Mouse (Mus musculus): ENCODE measurements around the gene Itgb4. TPM values are rescaled to one million over a fixed set of nuclear protein-coding genes. Genes with fewer than 3 reads are reported as not detected.

Gene Itgb4
- polyA plus RNA-seq, 1 experiment from 2014 or later = 0.77 TPM

DNA sequence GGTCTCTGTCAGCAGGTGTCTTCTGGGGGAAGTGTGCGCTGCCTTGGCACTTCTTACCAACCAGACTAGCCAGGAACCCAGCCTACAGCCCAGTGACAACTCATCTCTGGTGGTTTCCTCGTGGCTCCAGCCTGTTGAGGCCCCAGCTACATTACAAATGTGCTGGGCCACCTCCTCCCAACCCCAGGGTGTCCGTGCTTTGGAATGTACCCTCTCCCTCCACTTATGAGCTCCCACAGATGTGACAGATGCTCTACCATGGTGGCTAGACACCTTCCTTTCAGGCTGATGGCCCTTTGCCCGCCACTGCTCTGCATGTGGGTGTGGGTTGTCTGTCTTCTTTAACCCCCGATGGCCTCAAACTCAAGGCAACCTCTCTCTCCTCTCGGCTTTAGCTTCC lies 27.2 kb downstream of the Itgb4 start:
- ATAC-seq (replicated peaks; ENCODE audit: low FRiP score) (no peak), DNase-seq (ENCODE audit: low spot score) (no peak)
- H3K27ac ChIP-seq (ENCODE audit: low read depth, low read length) = no peak overlapping the region
- peaks cover 33% of the 10 kb centered on the region for H3K4me1 ChIP-seq (replicated peaks; ENCODE audit: control insufficient read depth, insufficient read depth, low read length)
- H3K36me3 ChIP-seq (ENCODE audit: control insufficient read depth, insufficient read depth, low read length) = no peaks in the 10 kb centered on the region
- no peaks in the 10 kb centered on the region for H3K9me3 ChIP-seq (ENCODE audit: control insufficient read depth, low read length)
- H3K4me2 ChIP-seq = no peak overlapping the region
- H3K27me3 ChIP-seq (replicated peaks; ENCODE audit: control insufficient read depth, insufficient read depth, low read length) = peaks cover 6% of the 10 kb centered on the region; the same call in 1 of the 2 replicates
- WGBS = 69% methylated on average over 6 of the region's 6 CpGs
- no peak overlapping the region for H3K9ac ChIP-seq (ENCODE audit: low read depth, low read length)
- H3K4me3 ChIP-seq (ENCODE audit: low read depth, low read length) = no peak overlapping the region

DNA sequence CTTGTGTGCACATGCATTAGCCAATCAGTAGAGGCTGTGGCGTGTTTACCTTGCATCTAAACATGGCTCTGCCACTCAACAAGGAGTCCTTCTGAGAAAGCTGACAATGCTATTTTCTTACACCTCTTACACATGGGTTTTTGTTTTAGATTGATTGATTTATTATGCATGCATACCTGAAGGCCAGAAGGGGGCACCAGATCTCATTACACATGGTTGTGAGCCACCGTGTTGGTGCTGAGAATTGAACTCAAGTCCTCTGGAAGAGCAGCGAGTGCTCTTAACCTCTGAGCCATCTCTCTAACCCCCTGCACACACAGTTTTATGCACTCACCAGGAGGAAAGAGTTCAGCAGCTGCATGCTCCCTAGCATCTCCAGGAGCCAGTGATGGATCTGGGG lies 28.4 kb downstream of the Itgb4 start:
- H3K27ac ChIP-seq (ENCODE audit: low read depth, low read length) = no peak overlapping the region
- ATAC-seq (replicated peaks; ENCODE audit: low FRiP score) (no peak), DNase-seq (ENCODE audit: low spot score) (no peak)
- peaks cover 3% of the 10 kb centered on the region; the same call in 1 of the 2 replicates for H3K36me3 ChIP-seq (ENCODE audit: control insufficient read depth, insufficient read depth, low read length)
- peaks cover 6% of the 10 kb centered on the region; the same call in 1 of the 2 replicates for H3K27me3 ChIP-seq (replicated peaks; ENCODE audit: control insufficient read depth, insufficient read depth, low read length)
- no peak overlapping the region for H3K4me2 ChIP-seq
- no peaks in the 10 kb centered on the region for H3K9me3 ChIP-seq (ENCODE audit: control insufficient read depth, low read length)
- H3K9ac ChIP-seq (ENCODE audit: low read depth, low read length) = no peak overlapping the region
- peaks cover 33% of the 10 kb centered on the region for H3K4me1 ChIP-seq (replicated peaks; ENCODE audit: control insufficient read depth, insufficient read depth, low read length)
- H3K4me3 ChIP-seq (ENCODE audit: low read depth, low read length) = no peak overlapping the region
- 83% methylated on average over 3 of the region's 3 CpGs for WGBS

DNA sequence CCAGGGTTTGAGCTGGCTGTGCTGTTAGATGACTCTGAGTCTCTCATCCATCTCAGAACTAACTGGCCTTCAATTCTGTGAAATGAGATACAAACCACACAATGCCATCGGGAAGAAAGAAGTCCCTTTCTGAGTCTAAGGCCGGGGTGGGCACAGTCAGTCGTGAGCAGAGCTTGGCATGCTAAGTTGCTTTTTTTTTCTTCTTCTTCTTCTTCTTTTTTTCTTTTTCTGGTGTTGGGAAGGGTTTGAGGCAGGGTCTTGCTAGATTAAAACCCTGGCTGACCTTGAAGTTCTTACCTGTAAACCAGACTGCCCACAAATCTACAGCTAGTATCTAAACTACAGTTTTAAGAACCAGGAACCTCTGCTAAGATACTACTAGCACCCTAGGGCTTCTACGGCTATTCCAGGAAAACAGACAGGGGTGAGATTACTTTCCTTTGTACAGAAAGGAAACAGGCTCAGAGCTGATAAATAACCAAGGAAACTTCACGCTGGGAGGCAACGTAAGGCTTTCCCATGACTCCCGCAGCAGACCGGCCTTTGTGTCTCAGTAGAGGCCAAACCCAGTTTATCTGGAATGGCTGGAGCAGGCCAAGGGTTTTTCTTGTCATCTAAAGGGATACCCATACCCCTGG lies 29.8 kb downstream of the Itgb4 start:
- Histone ChIP-seq H3K4me3 (ENCODE audit: low read depth, low read length) (peak overlapping the region; percentile 41), H3K27me3 (replicated peaks; ENCODE audit: control insufficient read depth, insufficient read depth, low read length) (peaks cover 6% of the 10 kb centered on the region; the same call in 1 of the 2 replicates), H3K4me1 (replicated peaks; ENCODE audit: control insufficient read depth, insufficient read depth, low read length) (peaks cover 28% of the 10 kb centered on the region), H3K4me2 (peak overlapping the region; percentile 79), H3K9me3 (ENCODE audit: control insufficient read depth, low read length) (no peaks in the 10 kb centered on the region), H3K36me3 (ENCODE audit: control insufficient read depth, insufficient read depth, low read length) (peaks cover 9% of the 10 kb centered on the region; the same call in 1 of the 2 replicates), H3K9ac (ENCODE audit: low read depth, low read length) (peak overlapping the region; percentile 61), H3K27ac (ENCODE audit: low read depth, low read length) (peak overlapping the region; percentile 87)
- WGBS = 20% methylated on average over 8 of the region's 8 CpGs
- DNase-seq (ENCODE audit: low spot score) (no peak), ATAC-seq (replicated peaks; ENCODE audit: low FRiP score) (no peak)

DNA sequence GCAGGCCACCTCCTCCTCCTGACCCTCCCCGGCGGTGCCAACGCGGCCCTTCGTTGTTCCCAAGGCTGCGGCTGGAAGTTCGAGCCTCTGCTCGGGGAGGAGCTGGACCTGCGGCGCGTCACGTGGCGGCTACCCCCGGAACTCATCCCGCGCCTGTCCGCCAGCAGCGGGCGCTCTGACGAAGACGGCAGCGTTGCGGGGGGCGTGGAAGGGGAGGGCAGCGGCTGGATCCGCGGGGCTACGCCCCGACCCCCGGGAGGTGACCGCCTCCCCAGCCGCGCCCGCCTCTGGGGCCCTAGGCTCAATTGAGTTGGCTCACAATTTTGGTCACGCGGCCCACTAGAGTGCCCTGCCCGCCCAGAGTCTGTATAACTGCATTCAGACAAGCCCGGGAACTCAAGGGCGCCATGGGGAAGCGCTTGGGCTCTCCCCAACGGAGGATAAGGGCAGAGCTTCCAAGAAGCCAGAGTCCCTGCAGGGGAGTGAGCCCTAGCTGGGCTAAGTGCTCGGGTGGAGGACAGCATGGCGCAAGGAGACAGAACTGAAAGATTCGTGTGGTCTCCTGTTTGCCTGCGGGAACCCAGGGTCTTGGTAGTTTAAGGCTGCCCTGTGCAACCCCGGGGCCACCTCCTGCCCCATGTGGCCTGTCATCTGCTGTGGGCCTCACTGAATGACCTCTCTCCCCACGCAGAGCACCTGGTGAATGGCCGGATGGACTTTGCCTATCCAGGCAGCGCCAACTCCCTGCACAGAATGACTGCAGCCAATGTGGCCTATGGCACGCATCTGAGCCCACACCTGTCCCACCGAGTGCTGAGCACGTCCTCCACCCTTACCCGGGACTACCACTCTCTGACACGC lies 30.6 kb downstream of the Itgb4 start:
- Histone ChIP-seq H3K27me3 (replicated peaks; ENCODE audit: control insufficient read depth, insufficient read depth, low read length) (peaks cover 2% of the 10 kb centered on the region; the same call in 1 of the 2 replicates), H3K4me2 (peak overlapping the region; percentile 79), H3K9ac (ENCODE audit: low read depth, low read length) (peak overlapping the region; percentile 73), H3K27ac (ENCODE audit: low read depth, low read length) (peak overlapping the region; percentile 87), H3K4me3 (ENCODE audit: low read depth, low read length) (peak overlapping the region; percentile 41), H3K36me3 (ENCODE audit: control insufficient read depth, insufficient read depth, low read length) (peaks cover 16% of the 10 kb centered on the region; the same call in 1 of the 2 replicates), H3K9me3 (ENCODE audit: control insufficient read depth, low read length) (no peaks in the 10 kb centered on the region), H3K4me1 (replicated peaks; ENCODE audit: control insufficient read depth, insufficient read depth, low read length) (peaks cover 23% of the 10 kb centered on the region)
- 6% methylated on average over 54 of the region's 54 CpGs for WGBS
- DNase-seq (ENCODE audit: low spot score) = peak; percentile 95
- peak; percentile 81 for ATAC-seq (replicated peaks; ENCODE audit: low FRiP score)

DNA sequence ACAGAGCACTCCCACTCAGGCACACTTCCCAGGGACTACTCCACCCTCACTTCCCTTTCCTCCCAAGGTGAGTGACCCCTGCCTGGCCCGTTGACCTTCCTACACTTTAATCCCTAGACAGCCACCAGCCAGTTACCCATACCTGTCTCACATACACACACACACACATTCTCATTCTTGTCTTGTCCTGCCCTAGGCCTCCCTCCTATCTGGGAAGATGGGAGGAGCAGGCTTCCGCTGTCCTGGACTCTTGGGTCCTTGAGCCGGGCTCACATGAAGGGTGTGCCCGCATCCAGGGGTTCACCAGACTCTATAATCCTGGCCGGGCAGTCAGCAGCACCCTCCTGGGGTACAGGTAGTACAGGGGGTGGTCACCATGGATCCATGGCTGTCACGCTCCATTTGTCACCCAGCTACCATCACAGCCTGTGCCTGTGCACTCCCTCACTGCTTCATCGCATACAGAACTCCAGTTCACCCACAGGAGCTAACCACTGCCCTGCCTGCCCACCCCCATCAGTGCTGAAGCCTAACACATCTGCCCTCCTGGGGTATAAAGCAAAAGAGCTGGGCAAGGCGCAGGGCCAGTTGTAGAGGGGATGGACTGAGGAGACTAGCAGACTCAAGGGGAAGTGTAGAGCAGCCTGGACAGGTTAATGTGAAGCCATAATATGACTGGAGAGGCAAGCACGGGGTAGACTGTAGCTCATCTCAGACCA lies 31.4 kb downstream of the Itgb4 start:
- DNase-seq (ENCODE audit: low spot score) (no peak), ATAC-seq (replicated peaks; ENCODE audit: low FRiP score) (no peak)
- H3K36me3 ChIP-seq (ENCODE audit: control insufficient read depth, insufficient read depth, low read length) = peaks cover 21% of the 10 kb centered on the region; the same call in 1 of the 2 replicates
- peak overlapping the region; percentile 41 for H3K4me3 ChIP-seq (ENCODE audit: low read depth, low read length)
- peaks cover 26% of the 10 kb centered on the region for H3K4me1 ChIP-seq (replicated peaks; ENCODE audit: control insufficient read depth, insufficient read depth, low read length)
- WGBS = 63% methylated on average over 9 of the region's 9 CpGs
- H3K4me2 ChIP-seq = peak overlapping the region; percentile 79
- peak overlapping the region; percentile 73 for H3K9ac ChIP-seq (ENCODE audit: low read depth, low read length)
- H3K9me3 ChIP-seq (ENCODE audit: control insufficient read depth, low read length) = no peaks in the 10 kb centered on the region
- H3K27me3 ChIP-seq (replicated peaks; ENCODE audit: control insufficient read depth, insufficient read depth, low read length) = no peaks in the 10 kb centered on the region
- H3K27ac ChIP-seq (ENCODE audit: low read depth, low read length) = peak overlapping the region; percentile 87

DNA sequence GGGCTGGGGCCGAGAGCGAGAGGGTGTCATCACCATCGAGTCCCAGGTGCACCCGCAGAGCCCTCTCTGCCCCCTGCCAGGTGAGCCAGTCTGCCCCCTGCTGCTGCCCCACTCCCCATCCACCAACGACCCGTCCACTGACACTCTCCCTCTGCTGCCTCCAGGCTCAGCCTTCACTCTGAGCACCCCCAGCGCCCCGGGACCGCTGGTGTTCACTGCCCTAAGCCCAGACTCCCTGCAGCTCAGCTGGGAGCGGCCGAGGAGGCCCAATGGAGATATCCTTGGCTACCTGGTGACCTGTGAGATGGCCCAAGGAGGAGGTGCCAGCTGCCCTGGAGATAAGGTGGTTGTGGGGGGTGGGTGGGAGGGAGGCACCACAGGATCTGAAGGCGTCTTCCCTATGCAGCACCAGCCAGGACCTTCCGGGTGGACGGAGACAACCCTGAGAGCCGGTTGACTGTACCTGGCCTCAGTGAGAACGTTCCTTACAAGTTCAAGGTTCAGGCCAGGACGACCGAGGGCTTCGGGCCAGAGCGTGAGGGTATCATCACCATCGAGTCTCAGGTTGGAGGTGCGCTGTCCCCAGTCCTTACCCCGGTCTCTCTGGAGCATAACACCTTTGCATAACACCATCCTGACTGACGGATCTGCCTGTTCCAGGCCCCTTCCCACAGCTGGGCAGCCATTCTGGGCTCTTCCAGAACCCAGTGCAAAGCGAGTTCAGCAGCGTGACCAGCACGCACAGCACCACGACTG lies 32.8 kb downstream of the Itgb4 start:
- H3K36me3 ChIP-seq (ENCODE audit: control insufficient read depth, insufficient read depth, low read length) = peaks cover 23% of the 10 kb centered on the region; the same call in 1 of the 2 replicates
- no peak for ATAC-seq (replicated peaks; ENCODE audit: low FRiP score)
- no peak for DNase-seq (ENCODE audit: low spot score)
- H3K4me2 ChIP-seq = no peak overlapping the region
- 0 out of 2 replicates have a peak overlapping the region, but pooled peaks have one; percentile 13 for H3K27ac ChIP-seq (ENCODE audit: low read depth, low read length)
- no peak overlapping the region for H3K4me3 ChIP-seq (ENCODE audit: low read depth, low read length)
- H3K27me3 ChIP-seq (replicated peaks; ENCODE audit: control insufficient read depth, insufficient read depth, low read length) = no peaks in the 10 kb centered on the region
- WGBS = 89% methylated on average over 28 of the region's 28 CpGs
- H3K4me1 ChIP-seq (replicated peaks; ENCODE audit: control insufficient read depth, insufficient read depth, low read length) = peaks cover 36% of the 10 kb centered on the region
- H3K9ac ChIP-seq (ENCODE audit: low read depth, low read length) = no peak overlapping the region
- no peaks in the 10 kb centered on the region for H3K9me3 ChIP-seq (ENCODE audit: control insufficient read depth, low read length)

DNA sequence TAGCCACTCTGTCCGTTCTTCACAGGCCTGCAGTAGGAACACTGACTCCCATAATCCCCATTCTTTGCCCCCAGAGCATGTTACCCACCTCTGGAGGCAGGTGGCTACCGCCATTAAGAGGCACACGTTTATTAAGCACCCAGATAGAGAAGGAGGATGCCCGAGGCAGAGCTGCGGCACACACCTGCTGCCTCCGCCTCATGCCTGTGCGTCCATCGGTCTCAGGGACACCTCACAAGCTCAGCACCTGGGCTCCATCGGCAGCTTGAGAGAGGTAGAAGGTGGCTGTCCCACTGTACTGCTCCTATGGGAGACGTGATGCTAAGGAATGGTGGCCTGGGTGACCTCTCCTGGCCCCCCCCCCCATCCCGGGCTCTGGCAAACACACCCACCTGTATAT lies 33.9 kb downstream of the Itgb4 start:
- no peaks in the 10 kb centered on the region for H3K27me3 ChIP-seq (replicated peaks; ENCODE audit: control insufficient read depth, insufficient read depth, low read length)
- H3K4me3 ChIP-seq (ENCODE audit: low read depth, low read length) = no peak overlapping the region
- H3K9me3 ChIP-seq (ENCODE audit: control insufficient read depth, low read length) = no peaks in the 10 kb centered on the region
- no peak overlapping the region for H3K27ac ChIP-seq (ENCODE audit: low read depth, low read length)
- ATAC-seq (replicated peaks; ENCODE audit: low FRiP score) (no peak), DNase-seq (ENCODE audit: low spot score) (no peak)
- H3K4me2 ChIP-seq = no peak overlapping the region
- H3K4me1 ChIP-seq (replicated peaks; ENCODE audit: control insufficient read depth, insufficient read depth, low read length) = peaks cover 42% of the 10 kb centered on the region
- no peak overlapping the region for H3K9ac ChIP-seq (ENCODE audit: low read depth, low read length)
- WGBS = 91% methylated on average over 11 of the region's 11 CpGs
- H3K36me3 ChIP-seq (ENCODE audit: control insufficient read depth, insufficient read depth, low read length) = peaks cover 23% of the 10 kb centered on the region; the same call in 1 of the 2 replicates
